Mouse (Mus musculus) limb, embryonic 12.5 days (tissue): ENCODE measurements around the gene Mrpl43. TPM values are rescaled to one million over a fixed set of nuclear protein-coding genes. Genes with fewer than 3 reads are reported as not detected.

Experiments
- ATAC-seq: fragments of 200-750 bp; cut with Nextera tagmentation; 2 replicates; pipeline ENCODE4 v1.8.0; 2017; ENCODE audit warnings: low read depth, moderate TSS enrichment; ENCODE audit not compliant: insufficient number of reproducible peaks, insufficient read depth, low FRiP score, low TSS enrichment
- H3K27ac ChIP-seq: fragments of 300-500 bp; sonication (generic); 2 replicates; pipeline ENCODE4 v1.5.1; 2016; ENCODE audit warnings: mild to moderate bottlenecking, moderate library complexity
- H3K27me3 ChIP-seq: fragments of 300-500 bp; sonication (generic); 2 replicates; pipeline ENCODE4 v1.6.1; 2016; ENCODE audit warnings: mild to moderate bottlenecking, moderate library complexity
- H3K36me3 ChIP-seq: fragments of 300-500 bp; sonication (generic); 2 replicates; pipeline ENCODE4 v1.6.1; 2016; ENCODE audit warnings: mild to moderate bottlenecking, moderate library complexity
- H3K4me1 ChIP-seq: fragments of 300-500 bp; sonication (generic); replicated peaks from 2 replicates; pipeline ENCODE4 v1.6.1; 2016
- H3K4me2 ChIP-seq: fragments of 300-500 bp; sonication (generic); 2 replicates; pipeline ENCODE4 v1.6.1; 2016; ENCODE audit warnings: mild to moderate bottlenecking, moderate library complexity
- H3K4me3 ChIP-seq: fragments of 300-500 bp; sonication (generic); replicated peaks from 2 replicates; pipeline ENCODE4 v1.5.1; 2016; ENCODE audit warnings: mild to moderate bottlenecking
- H3K9ac ChIP-seq: fragments of 300-500 bp; sonication (generic); replicated peaks from 2 replicates; pipeline ENCODE4 v1.6.1; 2016; ENCODE audit warnings: mild to moderate bottlenecking, moderate library complexity
- H3K9me3 ChIP-seq: fragments of 300-500 bp; sonication (generic); 2 replicates; pipeline ENCODE4 v1.6.1; 2016; ENCODE audit warnings: mild to moderate bottlenecking, moderate library complexity
- WGBS: fragments of 180-500 bp; shearing (Covaris S2); methylation state at CpG from one replicate; pipeline ENCODE4 v1.1.7; 2016; 5-methylcytosine and 5-hydroxymethylcytosine counted together
- polyA plus RNA-seq: library from polyadenylated mRNA; unstranded; fragments of >200 nt; fragmentation: Nextera tagmentation; extraction: Ambion mirVana; gene quantifications from 2 replicates; pipeline ENCODE4 v1.2.1, GENCODE M21; 2016

Mrpl43 gene
- polyA plus RNA-seq, 1 experiment from 2014 or later: 77.5 TPM

DNA sequence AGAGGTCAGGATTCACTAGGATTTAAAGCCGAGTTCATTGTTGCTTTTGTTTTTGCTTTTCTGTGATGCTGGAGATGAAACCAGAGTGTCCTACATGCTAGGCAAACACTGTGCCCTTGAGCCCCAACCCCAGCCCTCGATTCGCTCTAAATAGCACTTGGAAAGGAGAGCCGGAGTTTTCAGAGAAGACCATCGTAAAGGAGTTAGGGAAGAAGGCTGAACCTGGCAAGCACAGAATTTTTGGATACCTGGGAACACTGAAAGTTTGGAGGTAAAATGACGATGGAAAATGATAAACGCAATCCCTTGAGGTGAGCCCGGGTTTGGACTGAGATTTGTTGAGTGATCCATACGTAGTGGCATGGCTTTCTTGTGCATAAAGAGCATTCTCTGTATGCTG lies 17.9 kb downstream of the Mrpl43 start:
- H3K27ac ChIP-seq: peak overlapping the region; percentile 64; the same call in 1 of the 2 replicates
- peak overlapping the region; percentile 72 for H3K4me3 ChIP-seq
- H3K9me3 ChIP-seq: no peaks in the 10 kb centered on the region
- WGBS: 26% methylated on average over 9 of the region's 9 CpGs
- H3K4me1 ChIP-seq: peaks cover 37% of the 10 kb centered on the region
- H3K4me2 ChIP-seq: peak overlapping the region; percentile 93
- no peaks in the 10 kb centered on the region for H3K27me3 ChIP-seq
- no peak for ATAC-seq
- H3K9ac ChIP-seq: no peak overlapping the region
- peaks cover 14% of the 10 kb centered on the region; the same call in 1 of the 2 replicates for H3K36me3 ChIP-seq

DNA sequence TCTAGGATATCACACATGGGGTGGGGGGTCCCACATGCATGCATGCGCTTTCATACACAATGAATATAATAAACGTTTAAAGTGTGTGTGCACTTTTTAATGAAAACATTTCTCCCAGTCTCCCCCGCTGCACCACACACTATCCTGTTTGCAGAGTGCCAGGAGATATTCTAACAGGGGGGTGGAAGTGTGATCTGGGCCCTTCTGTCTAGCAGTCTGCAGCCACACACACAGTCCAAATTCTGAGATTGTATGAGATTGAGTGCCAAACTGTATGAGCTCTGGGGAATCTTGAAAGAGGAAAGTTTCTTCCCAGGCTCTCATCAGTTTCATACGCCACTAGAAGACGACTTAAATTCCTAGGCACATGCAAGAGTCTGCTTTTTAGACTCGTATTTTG lies 18.4 kb downstream of the Mrpl43 start:
- no peak for ATAC-seq
- H3K9ac ChIP-seq: no peak overlapping the region
- 67% methylated on average over 6 of the region's 6 CpGs for WGBS
- H3K27me3 ChIP-seq: no peaks in the 10 kb centered on the region
- no peak overlapping the region for H3K4me2 ChIP-seq
- H3K4me1 ChIP-seq: peaks cover 37% of the 10 kb centered on the region
- no peak overlapping the region for H3K27ac ChIP-seq
- no peak overlapping the region for H3K4me3 ChIP-seq
- no peaks in the 10 kb centered on the region for H3K9me3 ChIP-seq
- peaks cover 13% of the 10 kb centered on the region for H3K36me3 ChIP-seq

DNA sequence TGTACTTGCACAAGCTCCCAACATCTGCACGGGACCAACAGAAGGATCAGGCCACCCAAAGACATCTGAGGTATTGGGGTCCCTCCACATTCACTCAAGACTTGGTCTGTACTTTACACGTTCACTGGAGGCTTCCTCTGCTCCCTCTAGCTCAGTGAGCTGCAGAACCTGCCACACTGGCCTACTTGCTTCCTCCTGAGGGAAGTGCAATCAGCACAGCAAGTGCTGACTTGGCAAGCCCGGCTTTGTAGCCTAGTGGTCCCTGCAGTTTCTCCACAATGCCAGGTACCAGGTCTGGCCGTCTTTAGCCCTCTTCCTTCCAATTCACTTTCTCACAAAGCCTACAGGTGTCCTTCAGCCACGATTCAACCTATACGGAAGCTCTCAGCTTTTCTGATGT lies 19.2 kb downstream of the Mrpl43 start:
- Histone ChIP-seq H3K9me3 (no peaks in the 10 kb centered on the region), H3K27me3 (no peaks in the 10 kb centered on the region), H3K4me3 (no peak overlapping the region), H3K36me3 (peaks cover 11% of the 10 kb centered on the region), H3K4me2 (no peak overlapping the region), H3K4me1 (peaks cover 33% of the 10 kb centered on the region), H3K9ac (no peak overlapping the region), H3K27ac (no peak overlapping the region)
- WGBS: 70% methylated on average over 6 of the region's 6 CpGs
- ATAC-seq: no peak

DNA sequence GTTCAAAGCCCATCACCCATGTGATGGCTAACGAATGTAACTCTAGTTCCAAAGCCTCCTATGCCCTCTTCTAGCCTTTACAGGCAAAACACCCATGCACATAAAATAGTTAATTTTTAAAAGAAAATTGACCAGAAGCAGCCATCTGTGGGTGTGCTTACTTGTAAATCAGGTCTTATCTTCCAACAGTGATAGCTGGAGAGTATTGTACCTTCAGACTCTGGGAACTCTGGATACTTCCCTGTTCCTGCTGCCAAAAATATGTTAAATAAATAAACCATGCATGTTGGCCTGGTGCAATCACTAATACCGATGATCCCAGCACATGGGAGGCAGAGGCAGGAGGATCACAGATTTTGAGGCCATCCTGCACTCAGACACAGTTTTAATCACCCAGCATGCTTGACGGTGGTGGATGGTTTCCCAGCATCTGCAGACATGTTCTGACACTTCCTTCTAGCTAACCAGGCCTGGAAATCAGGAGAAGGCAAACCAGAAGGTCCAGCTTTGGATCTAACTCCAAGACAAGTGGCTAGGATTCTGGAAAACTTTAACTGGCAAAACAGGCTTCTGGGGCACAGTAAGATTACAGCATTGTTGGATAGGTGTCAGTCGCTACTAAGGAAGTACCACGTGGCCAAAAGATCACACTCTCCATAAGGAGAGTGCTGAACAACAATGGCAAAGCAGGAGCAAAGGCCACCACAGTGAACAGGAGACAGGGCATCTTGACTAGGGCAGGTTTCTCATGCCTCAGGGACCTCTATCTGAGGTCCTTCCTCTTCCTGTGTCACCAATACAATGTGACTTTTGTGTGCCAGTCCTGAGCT lies 20.9 kb downstream of the Mrpl43 start:
- WGBS: 65% methylated on average over 5 of the region's 5 CpGs
- H3K4me1 ChIP-seq: peaks cover 19% of the 10 kb centered on the region
- no peak overlapping the region for H3K9ac ChIP-seq
- ATAC-seq: no peak
- peaks cover 26% of the 10 kb centered on the region for H3K36me3 ChIP-seq
- no peak overlapping the region for H3K4me2 ChIP-seq
- no peak overlapping the region for H3K4me3 ChIP-seq
- no peaks in the 10 kb centered on the region for H3K9me3 ChIP-seq
- H3K27me3 ChIP-seq: no peaks in the 10 kb centered on the region
- no peak overlapping the region for H3K27ac ChIP-seq

DNA sequence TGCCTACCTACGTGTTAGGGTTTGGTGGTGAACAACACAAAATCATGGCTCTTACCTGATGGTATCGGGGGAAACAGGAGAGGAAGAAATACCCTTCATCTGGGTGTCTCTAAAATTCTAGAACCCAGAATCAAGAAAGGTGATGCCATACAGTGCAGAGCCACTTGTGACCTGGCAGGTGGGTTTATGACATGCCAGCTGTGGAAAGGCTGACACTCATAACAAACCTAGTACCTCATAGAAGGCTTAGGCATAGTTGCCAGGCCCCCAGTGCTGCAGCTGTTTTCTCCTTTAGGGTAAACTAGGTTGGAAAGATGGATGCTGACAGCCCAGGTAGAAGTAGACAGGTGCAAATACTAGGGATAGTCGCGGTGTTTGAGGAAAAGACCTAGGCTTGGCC lies 21.8 kb downstream of the Mrpl43 start:
- WGBS: 92% methylated on average over 4 of the region's 4 CpGs

DNA sequence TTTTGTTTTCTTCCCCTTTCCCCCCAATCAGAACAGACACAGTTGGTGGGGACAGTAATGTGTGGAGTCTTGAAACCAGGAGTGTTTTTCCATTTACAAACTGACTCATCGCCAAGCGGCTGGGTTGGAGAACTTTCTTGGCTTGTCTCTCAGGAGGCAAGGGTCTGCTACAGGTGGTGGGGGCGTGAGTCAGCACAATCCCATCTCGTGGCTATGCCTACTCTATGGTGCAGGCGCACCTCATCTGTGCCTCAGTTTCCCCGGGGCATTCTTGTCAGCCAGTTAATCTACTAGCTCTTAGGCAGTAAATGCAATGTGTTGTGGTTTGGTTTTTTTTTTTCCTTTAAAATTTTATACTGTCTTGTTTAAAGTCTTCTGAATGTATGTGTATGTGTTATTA lies 22.9 kb downstream of the Mrpl43 start:
- Histone ChIP-seq H3K36me3 (peaks cover 46% of the 10 kb centered on the region), H3K9me3 (no peaks in the 10 kb centered on the region), H3K27ac (no peak overlapping the region), H3K4me1 (0 out of 2 replicates have a peak, but pooled peaks cover 5% of the 10 kb centered on the region), H3K9ac (no peak overlapping the region), H3K27me3 (no peaks in the 10 kb centered on the region), H3K4me2 (no peak overlapping the region), H3K4me3 (no peak overlapping the region)
- ATAC-seq: no peak
- WGBS: 89% methylated on average over 6 of the region's 6 CpGs

More for the DNA sequence above, 21.8 kb downstream of the Mrpl43 start:
- Histone ChIP-seq H3K27ac (no peak overlapping the region), H3K4me1 (peaks cover 9% of the 10 kb centered on the region; the same call in 1 of the 2 replicates), H3K9ac (no peak overlapping the region), H3K27me3 (no peaks in the 10 kb centered on the region), H3K4me2 (no peak overlapping the region), H3K36me3 (peaks cover 36% of the 10 kb centered on the region), H3K9me3 (no peaks in the 10 kb centered on the region), H3K4me3 (no peak overlapping the region)
- ATAC-seq: no peak

DNA sequence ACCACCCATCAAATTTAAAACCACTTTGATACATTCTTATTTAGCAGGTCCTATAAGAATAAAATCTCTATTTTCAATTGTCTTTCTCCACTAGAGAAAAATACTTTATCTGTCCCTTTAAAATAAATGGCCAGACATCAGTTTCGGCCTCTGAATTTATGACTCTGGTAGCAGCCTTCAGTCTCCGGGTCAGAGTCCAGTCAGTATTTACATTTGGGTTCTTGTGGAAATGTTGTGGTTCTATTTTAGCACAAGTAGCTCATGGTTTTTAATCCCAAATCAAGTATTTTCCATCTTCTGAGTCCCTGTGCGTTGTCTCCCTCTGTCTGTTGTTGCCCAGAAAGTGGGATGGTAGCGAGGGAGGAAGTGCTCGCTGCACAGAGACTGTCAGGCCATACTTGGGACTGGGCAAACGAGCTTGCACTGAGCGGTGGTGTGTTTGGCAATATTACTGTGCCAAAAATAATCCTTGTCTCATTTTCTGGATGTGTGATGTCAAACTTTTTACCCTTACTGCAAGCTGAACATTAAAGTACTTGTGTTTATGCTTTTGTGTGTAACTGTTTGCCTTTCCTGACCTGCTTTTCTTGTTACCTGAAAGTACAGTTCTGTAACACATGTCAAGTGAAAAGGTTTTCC lies 23.6 kb downstream of the Mrpl43 start:
- Histone ChIP-seq H3K4me3 (no peak overlapping the region), H3K36me3 (peaks cover 53% of the 10 kb centered on the region), H3K4me1 (0 out of 2 replicates have a peak, but pooled peaks cover 3% of the 10 kb centered on the region), H3K4me2 (no peak overlapping the region), H3K27me3 (no peaks in the 10 kb centered on the region), H3K27ac (no peak overlapping the region), H3K9ac (no peak overlapping the region), H3K9me3 (no peaks in the 10 kb centered on the region)
- ATAC-seq: no peak
- WGBS: 85% methylated on average over 7 of the region's 7 CpGs

DNA sequence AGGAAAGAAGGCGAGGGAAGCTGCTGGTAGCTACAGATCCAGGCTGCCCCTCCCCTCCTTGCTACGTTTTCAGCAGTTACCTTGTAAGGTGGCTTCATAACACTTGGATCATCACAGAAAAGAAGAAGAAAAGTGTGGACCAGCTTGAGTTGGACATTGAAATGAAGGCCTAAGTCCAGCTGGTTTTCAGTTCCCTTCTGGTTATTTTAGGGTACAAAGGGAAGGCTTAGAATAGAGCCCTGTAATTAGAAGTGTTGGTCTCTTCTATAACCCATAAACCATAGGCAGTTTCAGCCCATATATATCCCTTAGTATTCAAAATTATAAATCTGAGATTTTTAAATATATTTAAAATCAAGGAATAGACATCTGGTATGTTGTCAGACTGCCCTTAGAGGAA lies 25.5 kb downstream of the Mrpl43 start:
- ATAC-seq: no peak
- H3K27me3 ChIP-seq: no peaks in the 10 kb centered on the region
- H3K36me3 ChIP-seq: peaks cover 71% of the 10 kb centered on the region
- H3K4me2 ChIP-seq: no peak overlapping the region
- WGBS: 78% methylated on average over 2 of the region's 2 CpGs
- H3K9me3 ChIP-seq: no peaks in the 10 kb centered on the region
- no peaks in the 10 kb centered on the region for H3K4me1 ChIP-seq
- no peak overlapping the region for H3K27ac ChIP-seq
- H3K4me3 ChIP-seq: no peak overlapping the region
- H3K9ac ChIP-seq: no peak overlapping the region

DNA sequence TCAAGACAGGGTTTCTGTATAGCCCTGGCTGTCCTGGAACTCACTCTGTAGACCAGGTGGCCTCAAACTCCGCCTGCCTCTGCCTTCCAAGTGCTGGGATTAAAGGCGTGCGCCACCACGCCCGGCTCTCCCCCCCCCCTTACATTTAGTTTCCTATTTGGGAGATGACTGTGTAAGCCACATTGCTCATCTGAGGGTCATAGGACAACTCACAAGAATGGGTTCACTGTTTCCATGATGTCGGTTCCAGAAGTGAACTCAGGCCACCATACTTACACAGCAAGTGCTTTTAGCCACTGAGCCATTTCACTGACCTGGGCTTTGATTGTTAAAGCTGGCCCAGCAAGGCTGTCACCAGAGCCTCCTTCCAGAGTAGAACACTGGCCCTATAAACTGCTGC lies 29.1 kb downstream of the Mrpl43 start:
- H3K4me2 ChIP-seq: no peak overlapping the region
- WGBS: 89% methylated on average over 6 of the region's 6 CpGs
- H3K4me1 ChIP-seq: no peaks in the 10 kb centered on the region
- H3K9ac ChIP-seq: no peak overlapping the region
- peaks cover 97% of the 10 kb centered on the region for H3K36me3 ChIP-seq
- no peaks in the 10 kb centered on the region for H3K9me3 ChIP-seq
- H3K27me3 ChIP-seq: no peaks in the 10 kb centered on the region
- no peak overlapping the region for H3K27ac ChIP-seq
- no peak for ATAC-seq
- no peak overlapping the region for H3K4me3 ChIP-seq

DNA sequence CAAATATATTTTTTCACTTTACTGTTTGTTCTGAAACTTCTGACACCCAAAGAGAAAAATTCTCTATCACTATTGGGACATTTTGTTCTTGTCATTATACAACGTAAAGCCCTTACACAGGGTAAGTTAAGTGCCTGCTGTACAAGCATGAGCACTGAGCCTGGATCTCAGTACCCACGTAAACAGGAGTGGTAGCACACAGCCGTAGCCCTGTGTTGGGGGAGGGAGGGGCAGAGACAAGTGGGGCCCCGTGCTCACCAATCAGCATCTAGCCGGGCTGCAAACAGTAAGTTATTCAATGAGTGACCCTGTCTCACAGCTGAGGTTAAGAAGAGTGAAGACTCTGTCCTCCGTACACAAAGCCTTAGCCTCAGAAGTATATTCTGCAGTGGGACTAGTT lies 29.6 kb downstream of the Mrpl43 start:
- no peaks in the 10 kb centered on the region for H3K9me3 ChIP-seq
- no peak overlapping the region for H3K4me2 ChIP-seq
- WGBS: 90% methylated on average over 6 of the region's 6 CpGs
- ATAC-seq: no peak
- no peak overlapping the region for H3K9ac ChIP-seq
- no peak overlapping the region for H3K4me3 ChIP-seq
- H3K27ac ChIP-seq: no peak overlapping the region
- no peaks in the 10 kb centered on the region for H3K4me1 ChIP-seq
- peaks cover 98% of the 10 kb centered on the region for H3K36me3 ChIP-seq
- no peaks in the 10 kb centered on the region for H3K27me3 ChIP-seq

DNA sequence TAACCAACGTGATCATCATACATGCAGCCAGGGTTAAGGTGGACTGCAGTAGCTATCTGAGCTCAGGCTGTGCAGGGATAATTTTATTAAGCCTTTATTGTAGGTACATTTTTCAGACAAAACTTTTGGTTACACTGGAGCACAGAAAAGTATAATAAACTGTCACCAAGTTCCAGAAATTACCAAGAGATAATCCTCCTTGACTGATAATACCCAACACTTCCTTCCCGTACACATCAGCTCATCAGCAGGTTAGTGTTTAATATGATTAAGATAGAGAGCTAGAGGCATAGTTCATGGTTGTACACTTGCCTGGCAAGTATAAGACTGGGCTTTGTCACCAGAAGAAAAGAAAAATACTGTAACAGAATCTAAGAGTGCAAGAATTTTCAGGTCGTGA lies 37.9 kb downstream of the Mrpl43 start:
- H3K4me1 ChIP-seq: no peaks in the 10 kb centered on the region
- H3K9ac ChIP-seq: no peak overlapping the region
- no peaks in the 10 kb centered on the region for H3K9me3 ChIP-seq
- H3K4me2 ChIP-seq: no peak overlapping the region
- no peak overlapping the region for H3K4me3 ChIP-seq
- H3K27ac ChIP-seq: no peak overlapping the region
- no peak for ATAC-seq
- peaks cover 92% of the 10 kb centered on the region for H3K36me3 ChIP-seq
- no peaks in the 10 kb centered on the region for H3K27me3 ChIP-seq
- WGBS: 82% methylated on average over 3 of the region's 3 CpGs
